Mouse (Mus musculus) testis, adult 2 months (tissue): ENCODE measurements at regions not wholly inside any gene's neighbourhood (a gene's known extent, or its start where the extent isn't known, plus 50 kb on each side); places are given as distances from the start of the nearest gene placed in this dataset.

ENCODE experiments used
- H3K27ac ChIP-seq: fragments of 200-500 bp; 2 replicates; pipeline ENCODE4 v1.5.1; 2012; ENCODE audit warnings: low read depth, low read length; ENCODE audit not compliant: control insufficient read depth, insufficient read depth
- H3K27me3 ChIP-seq: fragments of 200-500 bp; 2 replicates; pipeline ENCODE4 v1.6.1; 2012; ENCODE audit warnings: mild to moderate bottlenecking, low read length, moderate library complexity; ENCODE audit not compliant: control insufficient read depth, insufficient read depth
- H3K36me3 ChIP-seq: fragments of 200-500 bp; 2 replicates; pipeline ENCODE4 v1.6.1; 2012; ENCODE audit warnings: mild to moderate bottlenecking, low read length; ENCODE audit not compliant: control insufficient read depth, insufficient read depth
- H3K4me1 ChIP-seq: fragments of 200-500 bp; 2 replicates; pipeline ENCODE4 v1.6.1; 2012; ENCODE audit warnings: low read length; ENCODE audit not compliant: control insufficient read depth, insufficient read depth
- H3K4me3 ChIP-seq: fragments of 200-500 bp; 2 replicates; pipeline ENCODE4 v1.5.1; 2012; ENCODE audit warnings: low read depth, mild to moderate bottlenecking, low read length, moderate library complexity, mixed read lengths; ENCODE audit not compliant: control insufficient read depth
- CTCF ChIP-seq: fragments of 200-500 bp; IDR thresholded peaks from 2 replicates; pipeline ENCODE4 v1.5.1; 2012; ENCODE audit warnings: low read depth, mild to moderate bottlenecking, inconsistent platforms, low read length, moderate library complexity; ENCODE audit not compliant: control insufficient read depth, insufficient read depth, insufficient replicate concordance
- POLR2A ChIP-seq: fragments of 200-500 bp; IDR thresholded peaks from 2 replicates; pipeline ENCODE4 v1.6.1; 2012; ENCODE audit warnings: low read depth, mild to moderate bottlenecking, inconsistent platforms, low read length, moderate library complexity; ENCODE audit not compliant: control insufficient read depth

GRCm38 (mm10) chr4:71841833-71842232 is 84.1 kb upstream of the Gm11232 start:
- H3K4me3 ChIP-seq = no peak overlapping the region
- H3K4me1 ChIP-seq = no peaks in the 10 kb centered on the region
- TF ChIP-seq CTCF (no peak), POLR2A (no peak)
- H3K27ac ChIP-seq = no peak overlapping the region
- H3K27me3 ChIP-seq = no peaks in the 10 kb centered on the region
- no peaks in the 10 kb centered on the region for H3K36me3 ChIP-seq

- H3K36me3 ChIP-seq = no peaks in the 10 kb centered on the region
- TF ChIP-seq POLR2A = no peak
- TF ChIP-seq CTCF = no peak
- H3K4me1 ChIP-seq = no peaks in the 10 kb centered on the region
- no peak overlapping the region for H3K27ac ChIP-seq
- H3K27me3 ChIP-seq = no peaks in the 10 kb centered on the region
- no peak overlapping the region for H3K4me3 ChIP-seq
Observed at GRCm38 (mm10) chr4:71840774-71841146, 83.0 kb upstream of the Gm11232 start.

GRCm38 (mm10) chr4:71839803-71840773 is 82.3 kb upstream of the Gm11232 start:
- no peak overlapping the region for H3K4me3 ChIP-seq
- no peaks in the 10 kb centered on the region for H3K36me3 ChIP-seq
- TF ChIP-seq POLR2A (no peak), CTCF (no peak)
- H3K27me3 ChIP-seq = no peaks in the 10 kb centered on the region
- H3K27ac ChIP-seq = no peak overlapping the region
- H3K4me1 ChIP-seq = no peaks in the 10 kb centered on the region

- H3K27me3 ChIP-seq = no peaks in the 10 kb centered on the region
- H3K27ac ChIP-seq = no peak overlapping the region
- TF ChIP-seq CTCF = no peak
- no peak for TF ChIP-seq POLR2A
- H3K4me3 ChIP-seq = no peak overlapping the region
- no peaks in the 10 kb centered on the region for H3K36me3 ChIP-seq
- no peaks in the 10 kb centered on the region for H3K4me1 ChIP-seq
Observed at GRCm38 (mm10) chr4:71839134-71839802, 81.5 kb upstream of the Gm11232 start.

- Histone ChIP-seq H3K4me3 (no peak overlapping the region), H3K4me1 (no peaks in the 10 kb centered on the region), H3K27me3 (no peaks in the 10 kb centered on the region), H3K27ac (no peak overlapping the region), H3K36me3 (no peaks in the 10 kb centered on the region)
- no peak for TF ChIP-seq CTCF
- no peak for TF ChIP-seq POLR2A
Observed at GRCm38 (mm10) chr4:71835737-71836136, 78.0 kb upstream of the Gm11232 start.

- TF ChIP-seq CTCF (no peak), POLR2A (no peak)
- Histone ChIP-seq H3K4me1 (no peaks in the 10 kb centered on the region), H3K4me3 (no peak overlapping the region), H3K36me3 (no peaks in the 10 kb centered on the region), H3K27me3 (no peaks in the 10 kb centered on the region), H3K27ac (no peak overlapping the region)
Observed at GRCm38 (mm10) chr4:71811444-71811843, 53.7 kb upstream of the Gm11232 start.

- no peaks in the 10 kb centered on the region for H3K4me1 ChIP-seq
- no peak overlapping the region for H3K4me3 ChIP-seq
- no peak overlapping the region for H3K27ac ChIP-seq
- H3K36me3 ChIP-seq = no peaks in the 10 kb centered on the region
- no peaks in the 10 kb centered on the region for H3K27me3 ChIP-seq
- TF ChIP-seq POLR2A = no peak
- TF ChIP-seq CTCF = no peak
Observed at GRCm38 (mm10) chr4:71808271-71808670, 50.5 kb upstream of the Gm11232 start.
